Mouse (Mus musculus): Measurements from ENCODE around the gene Cdkn2d. TPM values are rescaled to one million over a fixed set of nuclear protein-coding genes. Genes with fewer than 3 reads are reported as not detected.
A peak's percentile ranks its signal among the peaks of the same experiment; 100 is the strongest.

Gene Cdkn2d
- total RNA-seq, 1 experiment from 2014 or later = 66.5 TPM

DNA sequence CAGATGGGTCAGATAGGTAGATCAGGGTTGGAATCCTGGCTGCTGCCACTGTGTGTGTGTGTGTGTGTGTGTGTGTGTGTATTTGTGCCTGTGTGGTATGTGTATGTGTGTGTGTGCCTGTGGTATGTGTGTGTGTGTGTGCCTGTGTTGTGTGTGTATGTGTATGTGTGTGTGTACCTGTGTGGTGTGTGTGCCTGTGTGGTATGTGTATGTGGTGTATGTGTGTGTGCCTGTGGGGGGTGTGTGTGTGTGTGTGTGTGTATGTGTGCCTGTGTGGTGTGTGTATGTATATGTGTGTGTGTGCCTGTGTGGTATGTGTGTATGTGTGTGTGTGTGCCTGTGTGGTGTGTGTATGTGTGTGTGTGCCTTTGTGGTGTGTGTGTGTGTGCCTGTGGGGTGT lies 36.5 kb downstream of the Cdkn2d start:
- ATAC-seq (replicated peaks; ENCODE audit: insufficient number of reproducible peaks, low FRiP score, low TSS enrichment, poor library complexity, severe bottlenecking) = no peak

- no peak for ATAC-seq (replicated peaks; ENCODE audit: insufficient number of reproducible peaks, low FRiP score, low TSS enrichment, poor library complexity, severe bottlenecking)
These were observed 40.0 kb downstream of the Cdkn2d start for GRCm38 (mm10) chr9:21251116-21251735.

GRCm38 (mm10) chr9:21250509-21250908 lies 40.7 kb downstream of the Cdkn2d start:
- ATAC-seq (replicated peaks; ENCODE audit: insufficient number of reproducible peaks, low FRiP score, low TSS enrichment, poor library complexity, severe bottlenecking) = no peak

DNA sequence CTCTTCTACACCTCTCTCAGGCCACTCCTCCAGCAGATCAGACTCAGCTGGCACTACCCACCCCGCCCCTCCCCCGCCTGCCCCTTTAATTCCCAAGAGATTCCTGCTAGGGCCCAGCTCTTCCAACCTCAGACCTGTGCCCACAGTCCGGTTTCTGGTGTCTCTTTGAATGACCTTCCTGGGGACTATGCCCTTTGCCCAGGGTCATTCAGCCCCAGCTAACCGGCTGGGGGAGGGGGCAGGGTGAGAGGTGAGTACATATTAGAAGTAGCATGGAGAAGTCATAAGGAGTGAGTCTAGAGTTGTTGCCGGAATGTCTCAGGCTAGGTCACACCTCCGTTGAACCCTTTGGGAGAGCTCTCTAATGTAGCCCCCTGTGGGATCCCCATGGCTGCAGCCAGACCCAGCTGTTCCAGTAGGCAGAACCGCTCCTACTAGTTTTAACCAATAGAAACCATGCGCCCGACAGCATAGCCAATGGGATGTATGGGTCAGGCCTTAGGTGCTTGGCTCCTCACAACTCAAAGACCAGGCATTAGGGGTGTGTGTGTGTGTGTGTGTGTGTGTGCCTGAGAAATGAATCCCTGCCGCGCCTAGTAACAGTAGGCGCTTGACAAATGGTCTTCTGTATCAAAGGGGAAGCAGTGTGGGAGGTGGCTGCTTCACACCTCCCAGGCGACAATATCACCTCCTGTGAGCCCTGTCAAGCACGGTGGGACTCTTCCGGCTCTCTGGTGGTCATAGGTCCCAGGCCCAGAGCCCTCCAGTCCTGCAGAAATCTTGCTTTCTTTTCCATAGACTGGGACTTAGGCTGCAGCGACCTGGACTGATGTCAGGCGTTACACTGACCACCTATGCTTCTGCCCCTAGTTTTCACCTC lies 41.3 kb downstream of the Cdkn2d start:
- no peak; the same call in 1 of the 2 replicates for ATAC-seq (replicated peaks; ENCODE audit: insufficient number of reproducible peaks, low FRiP score, low TSS enrichment, poor library complexity, severe bottlenecking)

GRCm38 (mm10) chr9:21248326-21248725 lies 42.9 kb downstream of the Cdkn2d start, which contains the start of gene S1pr5:
TSS of gene S1pr5 (minus strand) at chr9:21248443.
- ATAC-seq (replicated peaks; ENCODE audit: insufficient number of reproducible peaks, low FRiP score, low TSS enrichment, poor library complexity, severe bottlenecking) = peak; percentile 58

GRCm38 (mm10) chr9:21246342-21246741 lies 44.9 kb downstream of the Cdkn2d start:
- peak; percentile 78 for ATAC-seq (replicated peaks; ENCODE audit: insufficient number of reproducible peaks, low FRiP score, low TSS enrichment, poor library complexity, severe bottlenecking)

GRCm38 (mm10) chr9:21245113-21245487 lies 46.1 kb downstream of the Cdkn2d start:
- ATAC-seq (replicated peaks; ENCODE audit: insufficient number of reproducible peaks, low FRiP score, low TSS enrichment, poor library complexity, severe bottlenecking) = no peak

DNA sequence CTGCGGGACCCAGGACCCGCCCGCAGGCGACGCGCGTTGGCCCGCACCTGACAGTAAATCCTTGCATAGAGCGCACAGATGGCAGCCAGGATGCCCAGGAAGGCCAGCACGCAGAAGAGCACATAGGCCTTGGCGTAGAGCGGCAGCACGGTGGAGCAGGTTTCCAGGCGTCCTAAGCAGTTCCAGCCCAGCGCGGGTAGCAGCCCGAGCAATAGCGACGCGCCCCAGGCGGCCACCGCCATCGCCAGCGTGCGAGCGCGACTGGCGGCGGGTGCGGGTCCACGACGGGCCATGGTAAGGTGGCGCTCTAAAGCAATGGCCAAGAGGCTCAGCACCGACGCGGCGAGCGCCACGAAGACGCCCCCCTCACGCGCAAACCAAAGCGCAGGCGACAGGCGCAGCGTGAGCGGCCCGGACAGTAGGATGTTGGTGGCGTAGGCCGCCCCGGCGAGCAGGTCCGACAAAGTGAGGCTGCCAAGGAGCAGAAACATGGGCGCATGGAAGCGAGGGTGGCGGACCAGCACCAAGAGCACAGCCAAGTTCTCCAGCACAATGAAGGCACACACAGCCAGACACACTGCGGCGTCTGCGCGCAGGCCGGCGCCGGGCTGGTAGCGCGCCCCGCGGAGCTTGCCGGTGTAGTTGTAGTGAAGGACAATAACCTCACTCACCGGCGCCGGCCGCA lies 46.6 kb downstream of the Cdkn2d start:
- ATAC-seq (replicated peaks; ENCODE audit: insufficient number of reproducible peaks, low FRiP score, low TSS enrichment, poor library complexity, severe bottlenecking) = no peak

DNA sequence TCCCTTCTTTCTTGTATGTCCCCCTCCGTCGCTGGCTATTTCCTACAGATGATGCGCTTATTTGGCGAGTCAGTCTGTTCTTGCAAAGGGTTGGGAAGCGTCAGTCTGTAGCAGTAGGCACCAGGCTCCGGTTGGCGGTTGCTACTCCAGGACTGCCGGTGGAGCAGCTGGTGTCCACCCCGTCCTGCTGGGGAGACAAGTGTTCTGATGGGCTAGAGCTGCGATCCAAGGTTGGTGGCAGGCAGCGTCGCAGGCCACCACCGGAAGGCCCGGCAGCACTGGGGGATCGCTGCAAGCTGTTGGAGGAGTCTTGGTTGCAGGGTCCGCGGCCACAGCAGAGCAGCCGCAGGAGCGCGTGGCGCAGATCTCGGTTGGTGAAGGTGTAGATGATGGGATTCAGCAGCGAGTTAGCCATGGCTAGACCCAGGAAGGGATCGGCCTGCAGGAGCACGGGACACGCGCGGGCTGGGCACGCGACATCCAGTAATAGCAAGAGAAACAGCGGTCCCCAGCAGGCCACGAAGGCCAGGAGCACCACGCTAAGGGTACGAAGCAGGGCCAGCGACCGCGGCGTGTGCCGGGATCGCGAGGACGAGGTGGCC lies 47.3 kb downstream of the Cdkn2d start:
- ATAC-seq (replicated peaks; ENCODE audit: insufficient number of reproducible peaks, low FRiP score, low TSS enrichment, poor library complexity, severe bottlenecking) = no peak

DNA sequence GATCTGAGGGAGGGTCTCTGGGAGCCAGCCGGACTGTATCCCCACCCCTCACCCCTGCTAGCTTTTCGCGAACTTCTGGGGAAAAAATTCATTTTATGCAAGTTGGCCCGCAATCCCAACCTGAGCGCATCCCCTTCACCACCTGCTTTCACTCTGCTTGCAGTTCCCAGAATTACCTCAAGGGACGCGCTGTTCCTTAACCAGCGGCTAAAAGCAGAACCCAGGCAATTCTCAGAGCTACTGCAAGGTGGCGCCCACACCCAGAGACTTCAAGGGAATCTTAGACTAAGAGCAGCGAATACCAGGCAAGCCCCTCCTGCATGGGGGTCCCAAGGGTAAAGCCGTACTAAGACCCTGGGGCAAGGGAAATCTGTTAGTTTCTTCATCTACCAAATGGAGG lies 49.9 kb downstream of the Cdkn2d start:
- ATAC-seq (replicated peaks; ENCODE audit: insufficient number of reproducible peaks, low FRiP score, low TSS enrichment, poor library complexity, severe bottlenecking) = peak; percentile 70

DNA sequence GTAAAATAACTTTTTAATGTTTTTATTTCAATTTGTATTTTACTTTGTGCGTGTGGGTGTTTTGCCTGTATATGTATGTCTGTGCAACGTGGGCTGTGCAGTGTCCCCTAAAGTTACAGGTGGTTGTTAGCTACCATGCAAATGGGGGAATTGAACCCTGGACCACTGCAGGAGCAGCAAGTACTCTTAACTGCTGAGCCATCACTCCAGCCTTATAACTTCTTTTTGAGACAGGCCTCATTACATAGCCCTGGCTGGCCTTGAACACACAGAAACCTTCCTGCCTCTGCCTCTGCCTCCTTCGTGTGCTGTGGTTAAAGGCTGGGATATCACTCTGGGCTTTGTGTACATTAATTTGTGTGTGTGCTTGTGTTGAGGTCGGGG lies 51.8 kb downstream of the Cdkn2d start:
- no peak for ATAC-seq (replicated peaks; ENCODE audit: insufficient number of reproducible peaks, low FRiP score, low TSS enrichment, poor library complexity, severe bottlenecking)

DNA sequence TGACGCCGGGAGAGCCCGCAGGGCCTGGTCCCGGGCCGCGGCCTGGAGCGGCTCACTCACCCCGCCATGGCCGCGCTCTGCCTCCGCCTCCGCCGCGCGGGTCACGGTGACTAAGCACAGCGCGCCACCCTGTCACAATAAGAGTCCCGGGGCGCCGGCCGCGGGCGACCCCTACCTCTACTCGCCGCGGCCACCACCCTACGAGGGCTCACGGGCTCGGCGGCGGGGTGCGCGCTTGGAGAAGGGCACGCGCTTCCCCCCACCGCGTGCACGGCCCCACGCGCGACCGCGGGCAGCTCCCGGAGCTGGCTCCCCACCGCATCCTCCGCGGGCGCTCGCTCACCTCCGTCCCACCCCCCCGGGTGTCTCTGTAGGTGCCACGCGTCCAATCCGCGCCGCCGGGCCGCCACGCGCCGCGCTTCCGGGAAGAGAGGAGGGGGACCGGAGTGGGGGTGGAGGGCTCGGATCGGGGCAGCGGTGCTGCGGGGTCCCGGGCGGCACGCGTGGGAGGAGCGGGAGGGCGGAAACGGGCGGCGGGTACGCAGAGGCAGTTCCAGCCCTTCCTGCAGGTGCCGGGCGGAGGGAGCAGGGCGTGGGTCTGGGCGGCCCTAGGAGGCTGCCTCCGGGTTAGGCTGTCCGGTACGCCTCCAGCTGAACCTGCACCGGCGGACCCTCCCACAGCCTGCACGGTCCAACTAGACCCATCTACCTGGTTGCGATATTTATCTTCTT lies 52.3 kb downstream of the Cdkn2d start, which contains the start of gene Keap1:
Gene Keap1, minus strand, starts transcription at position 629 of the 732 bp plus-strand sequence.
- ATAC-seq (replicated peaks; ENCODE audit: insufficient number of reproducible peaks, low FRiP score, low TSS enrichment, poor library complexity, severe bottlenecking) = 0 out of 2 replicates have a peak, but pooled peaks have one; percentile 25

Other genes with a start within 250 kb of the Cdkn2d start
- 0.49 TPM in 1 of 3 replicates, not detected in the others for gene Zglp1, start 224.3 kb downstream of the Cdkn2d start, total RNA-seq (2017)
- gene Gm49373, start 218.3 kb downstream of the Cdkn2d start, total RNA-seq (2017) = not detected in 3 replicates
- gene Fdx1l, start 217.8 kb downstream of the Cdkn2d start, total RNA-seq (2017) = 23.7 to 31.1 TPM (median 24.5 TPM) in 3 replicates
- gene Gm38431, start 199.4 kb downstream of the Cdkn2d start, total RNA-seq (2017) = 2.3 to 5.6 TPM in 2 of 3 replicates, not detected in the other
- gene Raver1, start 199.4 kb downstream of the Cdkn2d start, total RNA-seq (2017) = 8.1 to 18.1 TPM (median 12.9 TPM) in 3 replicates
- gene Tyk2, start 160.2 kb downstream of the Cdkn2d start, total RNA-seq (2017) = 38.4 to 87.0 TPM (median 42.5 TPM) in 3 replicates
- gene Cdc37, start 141.4 kb downstream of the Cdkn2d start, total RNA-seq (2017) = 174 to 287 TPM (median 193 TPM) in 3 replicates
- gene Pde4a, start 125.7 kb downstream of the Cdkn2d start, total RNA-seq (2017) = 2.1 to 5.6 TPM (median 2.5 TPM) in 3 replicates
- gene Keap1, start 52.0 kb downstream of the Cdkn2d start, total RNA-seq (2017) = 21.7 to 32.5 TPM (median 22.1 TPM) in 3 replicates
- gene S1pr5, start 43.0 kb downstream of the Cdkn2d start, total RNA-seq (2017) = 303 to 435 TPM (median 308 TPM) in 3 replicates
- gene Atg4d, start 26.1 kb downstream of the Cdkn2d start, total RNA-seq (2017) = 31.7 to 39.6 TPM (median 34.6 TPM) in 3 replicates
- 91.2 to 154 TPM (median 120 TPM) in 3 replicates for gene Kri1, start 3.4 kb downstream of the Cdkn2d start, total RNA-seq (2017)
- gene Ap1m2, start 20.9 kb upstream of the Cdkn2d start, total RNA-seq (2017) = 1.6 to 2.0 TPM (median 1.8 TPM) in 3 replicates
- gene Slc44a2, start 29.3 kb upstream of the Cdkn2d start, total RNA-seq (2017) = 230 to 297 TPM (median 259 TPM) in 3 replicates
- 47.3 to 58.8 TPM (median 54.8 TPM) in 3 replicates for gene Ilf3, start 76.5 kb upstream of the Cdkn2d start, total RNA-seq (2017)
- gene Qtrt1, start 120.4 kb upstream of the Cdkn2d start, total RNA-seq (2017) = 7.2 to 12.8 TPM (median 7.3 TPM) in 3 replicates
- gene Dnm2, start 133.5 kb upstream of the Cdkn2d start, total RNA-seq (2017) = 178 to 219 TPM (median 197 TPM) in 3 replicates
- gene Tmed1, start 218.8 kb upstream of the Cdkn2d start, total RNA-seq (2017) = 3.2 to 6.6 TPM (median 6.3 TPM) in 3 replicates
- gene AB124611, start 234.8 kb upstream of the Cdkn2d start, total RNA-seq (2017) = 191 to 299 TPM (median 267 TPM) in 3 replicates

Measured in monocyte, adult 5-6 weeks (primary cell).